Mouse (Mus musculus) layer of hippocampus, adult 18-20 months (tissue): ENCODE measurements at regions not wholly inside any gene's neighbourhood (a gene's known extent, or its start where the extent isn't known, plus 50 kb on each side); places are given as distances from the start of the nearest gene placed in this dataset.
A peak's percentile ranks its signal among the peaks of the same experiment; 100 is the strongest.

Experiments used
- DNase-seq, 2 experiments: peaks; one replicate each; pipeline ENCODE4 v3.0.0; 2022; ENCODE audit warnings: low spot score in 2 of 2

DNA sequence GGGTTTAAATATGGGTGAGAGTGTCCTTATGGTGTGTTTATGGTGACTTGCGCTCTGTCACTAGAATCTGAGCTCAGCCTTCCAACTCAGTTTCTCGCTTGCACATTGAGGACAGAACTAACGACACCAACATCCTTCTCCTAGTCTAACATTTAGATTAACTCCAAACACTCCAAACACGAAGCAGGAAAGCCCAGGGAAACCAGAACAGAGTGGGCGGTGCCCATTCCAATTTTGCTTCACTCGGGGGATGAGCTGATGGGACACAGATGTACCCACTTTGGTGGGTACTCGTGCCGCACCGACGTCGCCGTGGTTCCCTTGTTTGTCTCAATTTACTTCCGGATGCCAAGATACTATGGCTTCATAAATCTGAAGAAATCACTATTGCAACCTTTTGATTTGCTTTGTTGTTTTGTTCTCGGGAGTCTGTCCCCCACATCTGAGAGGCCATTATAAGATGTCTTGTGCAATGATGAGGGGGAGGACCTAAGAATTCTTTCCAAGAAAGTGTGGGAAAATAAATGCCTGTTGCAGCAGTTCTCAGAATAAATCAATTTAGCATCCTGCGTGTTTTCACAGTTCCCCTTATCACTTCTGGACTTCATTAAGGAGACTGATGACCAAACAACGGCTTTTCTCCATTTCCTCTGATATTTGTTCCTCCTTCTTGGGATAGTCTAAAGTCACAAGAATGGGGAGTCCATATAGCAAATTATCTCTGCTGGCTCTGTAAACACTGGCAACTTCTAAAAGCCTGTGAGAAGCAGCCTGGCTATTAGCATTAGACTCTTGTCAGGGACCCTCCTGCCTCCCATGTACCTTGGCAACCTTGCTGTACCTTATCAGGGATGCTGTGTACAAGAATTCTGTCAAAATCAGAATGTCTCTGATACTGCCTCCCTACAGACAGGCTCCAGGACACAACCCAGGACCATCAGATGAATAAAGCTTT, 96.2 kb upstream of the Klf9 start:
- peak in 1 of 2 experiments; percentile 53 for DNase-seq

DNA sequence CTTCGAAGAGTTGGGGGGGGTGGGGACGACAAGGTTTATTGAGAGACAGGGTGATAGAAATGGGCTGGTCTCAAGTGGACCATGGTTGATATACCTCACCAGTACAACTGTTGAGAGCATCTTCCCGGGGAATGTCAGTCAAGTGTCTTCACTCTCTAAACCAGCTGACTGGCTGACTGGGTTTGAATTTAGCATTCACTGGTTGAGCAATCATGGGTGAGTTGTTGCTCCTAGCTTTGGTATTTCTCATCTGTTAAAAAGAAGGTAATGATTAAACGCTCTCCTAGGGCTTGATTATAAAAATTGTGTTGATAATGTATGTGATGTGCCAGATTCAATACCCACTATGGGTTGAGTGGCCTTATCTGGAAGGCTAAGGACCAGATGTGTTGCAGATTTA, 89.6 kb upstream of the Klf9 start:
- DNase-seq, result no peak

DNA sequence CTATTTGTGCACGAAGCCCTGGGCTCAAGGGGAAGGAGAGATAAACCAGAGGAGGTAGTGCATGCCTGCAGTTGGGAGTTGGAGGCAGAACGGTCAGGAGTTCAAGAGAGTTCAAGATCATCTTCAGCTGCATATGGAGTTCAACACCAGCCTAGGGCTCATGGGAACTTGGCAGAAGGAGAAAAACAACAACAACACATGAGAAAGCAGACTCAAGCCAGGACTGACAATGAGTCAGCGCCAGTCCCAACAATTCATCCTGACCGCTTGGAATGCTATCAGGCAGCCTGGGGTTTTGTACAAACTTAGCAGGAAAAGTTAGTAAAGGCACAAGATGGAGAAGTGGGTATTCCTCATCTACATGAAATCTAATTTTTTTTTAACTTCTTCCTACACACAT, 86.6 kb upstream of the Klf9 start:
- DNase-seq, result no peak

DNA sequence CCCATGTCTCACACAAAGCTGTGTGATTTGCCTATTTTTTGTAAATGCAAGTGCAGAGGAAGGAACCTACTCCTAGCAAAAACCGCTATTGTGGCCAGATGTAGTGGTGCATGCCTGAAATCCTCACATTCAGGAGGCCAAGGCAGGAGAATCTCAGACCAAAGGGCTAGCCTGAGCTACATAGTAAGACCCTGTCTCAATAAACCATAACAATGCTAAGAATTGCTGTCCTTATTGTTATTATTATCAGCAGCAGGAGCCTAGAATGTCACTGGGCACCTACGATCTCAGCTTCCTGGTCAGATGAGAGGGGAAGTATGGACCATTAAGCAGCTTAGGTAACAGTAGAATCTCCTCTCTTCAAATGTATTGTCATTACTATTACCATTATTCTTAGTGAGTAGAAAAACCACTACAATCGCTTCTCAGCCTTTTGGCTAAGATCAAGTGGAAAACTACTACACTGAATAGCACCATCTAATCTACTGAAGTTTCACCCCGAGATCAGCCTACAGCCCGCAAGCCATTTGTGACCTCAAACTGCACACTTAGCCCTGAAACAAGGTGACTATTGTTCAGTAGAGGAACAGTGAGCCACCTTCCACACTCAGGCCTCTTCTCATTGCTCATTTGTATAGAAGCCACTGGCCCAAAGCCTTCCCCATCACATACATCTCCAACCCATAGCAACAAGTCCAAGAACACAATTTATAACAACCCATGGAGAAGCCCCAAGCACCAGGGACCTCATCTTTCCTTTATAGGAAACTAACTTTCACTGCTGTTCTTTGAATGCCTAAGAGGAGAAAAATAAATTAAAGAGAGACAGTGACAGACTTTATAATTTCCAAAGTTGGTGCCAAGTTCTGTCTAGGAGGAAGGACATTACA, 84.9 kb upstream of the Klf9 start:
- peak in 1 of 2 experiments; percentile 34 for DNase-seq

DNA sequence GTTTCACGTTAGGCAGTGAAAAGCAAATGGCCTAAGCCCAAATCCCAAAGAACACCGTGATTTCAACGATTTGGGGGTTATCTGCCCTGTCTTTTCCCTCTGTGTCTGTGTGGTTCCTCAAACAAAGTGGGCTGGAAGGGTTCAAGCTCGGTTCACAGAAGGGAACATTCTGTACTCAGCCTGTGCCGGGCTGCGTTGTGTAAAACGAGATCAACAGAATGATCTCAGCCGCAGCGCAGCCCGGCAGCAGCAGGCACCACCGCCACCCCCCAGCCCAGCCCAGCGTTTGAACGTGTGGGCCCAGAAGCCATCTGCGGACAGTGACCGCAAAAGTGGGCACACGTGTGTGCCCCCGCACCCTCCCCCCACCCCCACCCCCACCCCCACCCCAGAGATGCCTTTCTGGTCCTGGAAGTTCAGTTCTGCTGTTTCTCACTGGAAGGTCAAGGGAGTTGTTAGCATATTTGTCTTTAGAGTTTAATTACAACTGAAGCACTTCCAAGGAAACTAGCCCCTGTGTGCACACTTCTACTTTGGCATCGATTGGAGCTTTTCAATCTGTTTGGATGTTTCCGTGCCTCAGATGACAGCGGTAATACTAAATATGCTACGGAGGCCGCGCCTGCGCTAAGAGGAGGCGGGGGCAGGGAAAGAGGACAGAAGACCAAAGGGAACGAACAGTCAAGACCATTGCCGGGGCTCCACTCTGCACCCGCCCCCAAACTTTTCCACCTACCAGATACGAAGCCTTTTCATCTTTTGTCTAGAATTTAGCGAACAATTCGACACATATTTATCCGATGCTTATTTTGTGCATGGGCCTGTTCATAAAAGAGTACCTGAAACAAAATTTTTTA, 83.9 kb upstream of the Klf9 start:
- DNase-seq, result peak; percentile 74 to 91

DNA sequence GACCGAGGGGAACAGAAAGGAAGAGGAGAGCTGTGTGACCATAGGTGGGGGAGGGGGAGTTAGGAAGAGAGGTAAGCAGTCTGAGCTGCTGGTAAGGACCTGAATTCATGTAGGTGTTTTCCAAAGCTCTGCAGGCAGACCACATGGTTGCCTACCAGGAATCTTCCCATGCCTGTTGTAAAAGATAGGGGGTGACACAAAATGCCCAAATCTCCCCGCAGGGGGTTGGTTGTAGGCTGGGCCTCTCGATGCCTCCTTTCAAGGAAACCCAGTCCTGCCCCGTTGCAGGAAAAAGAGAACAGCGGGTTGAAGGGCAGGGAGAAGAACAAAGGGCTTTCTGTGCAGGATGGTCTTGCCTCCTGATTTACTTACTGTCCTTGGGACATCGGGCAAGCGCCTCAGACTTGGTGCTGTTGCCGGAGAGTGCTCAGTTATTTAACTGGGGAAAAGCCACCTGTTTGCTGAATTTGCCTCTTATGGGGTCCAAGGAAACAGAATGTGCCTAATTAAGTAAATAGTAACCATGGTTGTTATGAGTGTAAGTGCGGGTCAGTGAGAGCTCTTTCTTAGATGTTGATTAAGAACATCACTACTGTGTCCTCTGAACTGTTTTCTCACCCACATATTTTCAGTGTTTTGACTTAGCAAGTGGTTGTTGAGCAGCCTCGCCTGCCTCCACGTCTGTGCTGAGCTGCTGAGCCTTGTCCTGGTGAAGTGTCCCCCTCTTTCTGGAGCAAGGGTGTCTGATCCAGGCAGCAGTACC, 83.1 kb upstream of the Klf9 start:
- no peak for DNase-seq

DNA sequence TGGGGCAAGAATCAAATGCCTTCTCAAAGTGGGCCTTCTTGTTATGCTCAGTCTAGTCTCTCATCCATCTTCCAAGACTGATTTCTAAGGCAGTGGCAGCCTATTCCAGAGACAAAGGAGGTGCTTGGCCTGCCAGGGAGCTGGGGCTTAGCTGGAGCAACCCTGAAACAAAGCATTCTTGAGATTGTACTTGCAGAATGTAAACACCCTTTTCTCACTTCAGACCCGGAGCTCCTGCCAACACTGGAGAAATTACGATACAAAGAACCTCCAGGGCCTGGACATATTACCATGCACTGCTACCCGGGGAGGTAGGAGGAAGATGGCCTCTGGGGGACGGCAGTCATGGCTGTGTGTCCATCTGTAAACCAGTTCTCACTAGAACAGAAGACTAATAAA, 82.5 kb upstream of the Klf9 start:
- DNase-seq, result no peak

DNA sequence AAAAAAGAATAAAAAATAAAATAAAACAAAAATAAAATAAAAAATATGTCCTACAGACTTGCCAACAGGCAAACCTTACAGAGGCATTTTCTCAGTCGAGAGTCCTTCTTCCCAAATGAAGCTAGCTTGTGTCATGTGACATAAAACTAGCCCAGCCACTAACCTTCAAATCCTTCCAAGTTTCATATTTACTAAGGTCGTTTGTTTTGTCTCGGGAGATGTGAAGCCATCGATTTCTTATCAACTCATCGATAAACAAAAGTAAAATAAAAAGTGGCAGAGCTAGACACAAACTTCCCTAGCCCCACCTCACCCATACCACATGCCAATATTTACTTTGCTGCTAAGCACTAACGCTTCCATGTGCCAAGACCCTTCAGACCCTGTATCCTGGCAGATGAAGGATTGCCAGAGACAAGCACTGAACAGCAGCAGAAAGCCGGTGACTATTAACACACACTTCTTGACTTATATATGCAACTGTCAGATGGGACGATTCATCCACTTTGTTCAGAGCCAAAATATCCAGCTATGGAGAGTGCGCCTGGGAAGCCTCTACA, 79.9 kb upstream of the Klf9 start:
- no peak for DNase-seq

DNA sequence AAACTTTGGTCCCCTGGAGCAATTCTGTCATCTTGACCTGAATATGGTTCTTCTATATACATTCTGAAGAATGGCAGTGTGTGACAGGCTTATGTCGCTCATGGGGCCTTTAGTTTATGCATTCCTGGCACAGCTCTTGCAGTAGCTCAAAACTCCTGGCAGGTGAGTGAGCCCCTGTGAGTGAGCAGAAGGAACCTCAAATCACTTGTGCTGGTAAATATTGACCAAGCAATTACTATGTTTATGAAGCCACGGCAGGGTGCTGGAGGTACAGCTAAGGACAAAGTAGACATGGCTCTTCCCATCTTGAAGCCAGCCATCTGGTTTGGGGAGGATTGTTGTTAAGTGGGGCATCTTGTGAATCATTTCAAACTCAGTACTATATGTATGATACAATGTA, 79.1 kb upstream of the Klf9 start:
- DNase-seq, result no peak

DNA sequence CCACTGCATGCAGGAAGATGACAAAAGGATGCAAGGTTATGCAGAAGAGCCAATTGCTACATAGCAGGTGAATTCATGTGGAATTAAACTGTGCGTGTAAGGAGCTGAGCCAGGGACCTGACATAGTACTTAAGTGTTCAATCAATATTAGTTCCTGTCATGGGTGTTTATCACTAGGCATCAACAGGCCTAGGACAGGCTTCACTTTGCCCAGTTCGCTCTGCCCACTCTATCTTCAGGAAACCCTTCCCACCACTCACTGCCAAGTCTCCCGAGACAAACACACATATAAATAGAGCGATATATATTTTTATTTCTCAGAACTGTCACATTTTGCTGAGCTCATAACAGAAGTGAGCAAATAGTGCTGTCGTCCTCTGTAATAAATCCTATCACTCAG, 78.2 kb upstream of the Klf9 start:
- no peak for DNase-seq

DNA sequence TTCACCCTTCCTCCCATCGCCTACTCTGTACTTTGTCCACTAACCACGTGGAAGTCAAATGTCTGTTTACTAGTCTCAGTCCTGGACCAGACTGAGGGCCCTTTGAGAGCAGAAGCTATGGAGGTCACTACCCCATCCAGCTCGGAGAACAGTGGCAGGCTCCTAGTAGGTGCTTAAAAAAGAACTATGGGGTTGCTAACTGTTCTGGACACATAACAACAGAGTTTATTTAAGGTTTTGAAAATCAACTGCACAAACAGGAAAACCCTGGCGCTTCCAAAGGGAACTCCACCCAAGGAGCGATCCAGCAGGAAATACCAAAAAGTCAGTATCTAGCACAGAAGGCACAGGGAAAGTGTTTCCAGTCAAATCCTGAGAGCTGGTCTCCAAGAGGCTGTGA, 75.5 kb upstream of the Klf9 start:
- DNase-seq, result no peak

DNA sequence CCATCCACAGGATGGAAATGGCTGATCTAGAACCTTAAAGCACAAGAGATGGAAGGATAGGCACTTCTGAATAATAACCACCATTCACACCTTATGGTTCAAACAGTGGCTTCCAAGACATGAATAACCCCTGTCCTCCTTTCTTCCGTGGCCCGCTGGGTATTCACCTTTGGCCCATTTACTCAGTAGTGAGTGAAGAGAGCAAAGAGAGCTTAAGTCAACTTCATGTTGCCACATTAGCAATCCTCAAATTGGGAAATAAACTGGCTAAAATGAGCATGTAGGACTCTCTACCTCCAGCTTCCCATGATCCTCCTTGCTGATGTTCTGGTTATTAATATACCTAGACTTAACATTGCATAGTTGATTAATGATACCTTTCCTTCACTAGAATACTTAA, 74.3 kb upstream of the Klf9 start:
- DNase-seq, result no peak

DNA sequence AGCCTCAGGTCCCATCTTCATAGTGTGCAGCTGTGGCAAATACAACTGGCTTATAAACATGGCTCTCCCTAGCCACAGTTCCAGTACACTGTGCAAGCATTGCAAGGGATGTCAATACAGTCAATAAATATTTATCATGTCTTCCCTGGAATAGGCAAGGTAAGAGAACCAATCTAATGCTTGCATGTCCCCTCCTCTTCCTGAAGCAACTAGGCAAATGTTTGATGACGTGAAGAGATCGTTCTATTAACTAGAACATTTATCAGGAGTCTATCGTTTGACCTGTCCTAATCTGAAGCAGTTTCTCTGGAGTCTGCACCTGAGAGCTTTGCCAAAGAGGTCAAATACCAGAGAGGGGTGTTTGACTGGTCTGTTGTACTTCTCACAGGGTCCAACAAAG, 72.4 kb upstream of the Klf9 start:
- DNase-seq, result no peak

DNA sequence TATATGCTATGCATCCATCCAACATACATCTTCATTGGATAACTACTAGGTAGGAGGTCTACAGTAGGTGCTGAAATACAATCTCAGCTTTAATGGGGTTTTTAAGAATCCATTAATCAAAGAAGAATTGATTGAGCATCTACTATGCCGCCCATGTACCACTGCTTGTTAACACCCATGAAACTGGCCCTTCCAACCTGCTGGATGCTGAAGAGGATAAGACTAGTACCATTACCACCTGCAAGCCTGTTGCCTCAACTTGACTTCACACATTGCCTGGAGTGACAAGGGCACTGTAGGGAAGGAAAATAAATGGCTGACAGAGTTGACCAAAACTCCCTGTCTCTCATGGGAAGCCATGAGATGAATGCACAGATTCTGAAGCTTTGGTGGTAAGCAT, 71.4 kb upstream of the Klf9 start:
- no peak for DNase-seq

DNA sequence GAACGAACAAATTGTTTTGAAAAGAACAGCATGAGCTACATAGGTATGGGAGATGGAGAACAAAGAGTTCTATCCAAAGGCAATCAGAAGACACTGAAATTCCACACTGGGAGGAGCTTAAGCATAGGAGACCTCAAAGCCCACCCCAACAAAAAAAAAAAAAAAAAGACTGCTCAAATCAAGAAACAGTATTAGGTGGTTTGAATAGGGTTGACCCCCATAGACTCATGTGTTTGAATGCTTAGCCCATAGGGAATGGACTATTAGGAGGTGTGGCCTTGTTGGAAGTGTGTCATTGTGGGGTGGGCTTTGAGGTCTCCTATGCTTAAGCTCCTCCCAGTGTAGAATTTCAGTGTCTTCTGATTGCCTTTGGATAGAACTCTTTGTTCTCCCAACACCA, 70.0 kb upstream of the Klf9 start:
- no peak for DNase-seq

DNA sequence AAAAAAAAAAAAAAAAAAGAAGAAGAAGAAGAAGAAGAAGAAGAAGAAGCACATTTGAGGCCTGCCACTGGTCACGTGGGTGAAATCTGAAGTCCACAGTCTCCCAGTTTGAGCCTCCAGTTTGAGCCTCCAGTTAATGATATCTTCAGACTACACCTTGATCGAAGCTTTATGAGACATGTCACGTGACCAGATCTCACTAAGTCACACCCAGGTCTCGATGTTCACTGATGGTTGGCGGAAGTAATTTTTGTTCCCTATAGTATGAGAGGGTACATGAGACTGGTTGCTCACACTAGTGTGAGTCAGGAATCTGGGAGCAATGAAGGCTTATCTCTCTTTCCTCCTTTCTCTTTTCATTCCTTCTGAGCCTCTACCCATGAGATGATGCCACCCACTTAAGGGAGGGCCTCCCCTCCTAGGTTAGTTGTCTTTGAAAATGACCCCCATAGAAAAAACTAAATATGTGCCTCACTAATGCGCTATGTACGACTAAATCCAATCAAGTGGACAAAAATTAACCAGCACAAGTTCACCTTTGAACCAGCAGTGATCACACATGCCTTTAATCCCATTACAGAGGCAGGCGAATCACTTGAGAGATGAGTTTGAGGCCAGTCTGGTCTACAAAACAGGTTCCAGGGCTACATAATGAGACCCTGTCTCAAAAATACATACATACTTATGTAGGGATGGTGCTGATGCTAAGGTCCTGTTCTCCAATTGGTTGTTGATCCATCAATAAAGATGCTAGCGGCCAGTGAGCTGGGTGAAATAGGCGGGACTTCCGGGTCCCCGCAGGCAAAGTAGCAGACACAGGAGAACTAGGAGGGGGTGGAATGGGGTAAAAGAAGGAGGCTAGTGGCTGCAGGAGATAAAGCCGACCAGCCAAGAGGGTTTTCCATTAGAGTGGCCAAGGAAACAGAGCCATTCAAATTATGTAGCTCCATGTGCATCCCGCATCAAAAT, 66.1 kb upstream of the Klf9 start:
- DNase-seq, result no peak

DNA sequence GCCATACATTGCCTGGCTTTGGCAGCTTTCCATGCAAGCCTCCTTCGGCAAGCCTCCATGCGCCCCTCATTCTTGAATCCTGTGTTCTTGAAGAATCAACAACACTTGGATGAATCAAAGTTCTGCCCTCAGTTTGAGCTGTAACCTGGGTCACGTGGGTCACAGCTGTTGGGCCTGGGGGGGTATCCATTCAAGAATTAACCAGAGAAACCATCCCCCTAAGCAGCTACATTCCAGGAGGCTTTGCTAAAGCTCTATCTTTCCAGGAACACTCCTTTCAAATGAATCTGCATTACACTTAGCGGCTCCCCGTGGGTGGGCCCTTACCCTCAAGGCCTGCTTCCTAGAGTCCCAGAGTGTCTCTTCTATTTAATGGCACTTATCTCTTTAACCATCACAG, 65.2 kb upstream of the Klf9 start:
- no peak for DNase-seq

DNA sequence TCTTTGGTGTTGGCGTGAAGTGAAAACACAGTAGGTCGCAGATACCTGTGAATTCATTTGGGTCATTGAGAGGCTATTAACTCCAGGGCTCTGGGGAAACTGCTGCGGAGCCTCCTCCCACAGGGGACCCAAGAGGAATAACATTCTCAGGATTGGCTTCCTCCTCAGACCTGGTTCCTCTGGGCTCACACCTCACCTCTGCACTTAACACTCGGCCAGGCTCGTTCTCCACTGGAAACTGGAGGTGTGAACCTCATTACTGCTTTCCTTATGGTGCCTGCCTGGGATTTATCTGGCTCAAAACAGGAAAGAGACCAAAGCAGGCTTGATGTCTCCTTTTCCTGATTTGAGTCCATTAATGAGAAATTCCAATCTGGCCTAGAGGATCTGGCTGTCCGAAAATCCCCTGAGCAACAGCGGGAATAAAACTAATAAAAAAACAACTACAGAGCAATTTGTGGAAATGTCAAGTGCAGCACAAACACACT, 55.8 kb upstream of the Klf9 start:
- DNase-seq, result no peak

DNA sequence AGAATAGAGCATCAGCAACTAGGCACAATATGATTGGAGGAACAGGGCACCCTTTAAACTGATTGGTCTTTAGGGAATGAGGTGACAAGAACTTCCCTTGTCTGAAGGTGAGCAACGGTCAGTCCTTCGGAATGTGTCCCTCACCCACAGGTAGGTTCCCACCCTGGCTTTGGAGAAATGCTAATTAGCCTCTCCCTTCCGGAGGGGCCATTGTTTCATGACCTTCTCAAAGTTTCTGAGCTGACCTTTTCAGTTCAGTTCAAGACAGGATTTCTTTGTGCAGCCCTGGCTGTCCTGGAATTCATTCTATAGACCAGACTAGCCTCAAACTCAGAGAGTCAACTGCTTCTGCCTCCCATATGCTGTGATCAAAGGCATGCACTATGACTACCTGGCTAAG, 53.5 kb upstream of the Klf9 start:
- no peak for DNase-seq
